Mouse (Mus musculus) c-Kit-positive CD71-positive TER-119-positive erythroid progenitor cells, embryonic 14.5 days (primary cell): ENCODE results near the gene Epx.
"Not testable (repeated sequence)": the region's sequence is repeated elsewhere in the genome, so short reads cannot be mapped to it uniquely, and the experiment has no call there.

Experiments
- DNase-seq: peaks from one replicate; pipeline ENCODE4 v3.0.0-alpha.2; 2013; ENCODE audit warnings: low spot score

Gene Epx

GRCm38 (mm10) chr11:87875436-87875835 is at the start of gene Epx:
Epx (minus strand) TSS chr11:87875536.
- DNase-seq = no peak

- DNase-seq = peak; percentile 31
These were observed 45.6 kb upstream of the Epx start, which contains the start of gene Olfr464 for GRCm38 (mm10) chr11:87920966-87921365. Olfr464 (minus strand) TSS chr11:87920967.

GRCm38 (mm10) chr11:87920301-87920700 is 45.0 kb upstream of the Epx start:
- DNase-seq = no peak

GRCm38 (mm10) chr11:87916005-87916404 is 40.7 kb upstream of the Epx start:
- DNase-seq = no peak

- DNase-seq = no peak
These were observed 29.0 kb upstream of the Epx start for GRCm38 (mm10) chr11:87904331-87904730.

- DNase-seq = no peak
These were observed 22.0 kb upstream of the Epx start, which contains the start of gene Olfr463 for GRCm38 (mm10) chr11:87897287-87897686. Olfr463 (minus strand) TSS chr11:87897387.

- DNase-seq = no peak
These were observed 16.8 kb upstream of the Epx start, which contains the start of gene Olfr462 for GRCm38 (mm10) chr11:87892168-87892567. Olfr462 (minus strand) TSS chr11:87892268.

- no peak for DNase-seq
These were observed 9.5 kb upstream of the Epx start for GRCm38 (mm10) chr11:87884856-87885255.

- DNase-seq = peak; percentile 33
These were observed 8.2 kb upstream of the Epx start for GRCm38 (mm10) chr11:87883493-87883892.

- DNase-seq = no peak
These were observed 6.4 kb upstream of the Epx start for GRCm38 (mm10) chr11:87881714-87882113.

- no peak for DNase-seq
These were observed 4.5 kb upstream of the Epx start for GRCm38 (mm10) chr11:87879826-87880225.

GRCm38 (mm10) chr11:87871766-87872165 is 3.6 kb downstream of the Epx start:
- no peak for DNase-seq

GRCm38 (mm10) chr11:87870096-87870495 is 5.2 kb downstream of the Epx start:
- no peak for DNase-seq

GRCm38 (mm10) chr11:87866891-87867290 is 8.4 kb downstream of the Epx start:
- DNase-seq = not testable (repeated sequence)

- no peak for DNase-seq
These were observed 12.5 kb downstream of the Epx start for GRCm38 (mm10) chr11:87862805-87863204.

GRCm38 (mm10) chr11:87860426-87860825 is 14.9 kb downstream of the Epx start:
- no peak for DNase-seq

- no peak for DNase-seq
These were observed 16.1 kb downstream of the Epx start for GRCm38 (mm10) chr11:87859273-87859672.

- no peak for DNase-seq
These were observed 20.8 kb downstream of the Epx start for GRCm38 (mm10) chr11:87854550-87854949.

GRCm38 (mm10) chr11:87853597-87853954 is 21.8 kb downstream of the Epx start:
- DNase-seq = no peak

- peak; percentile 81 for DNase-seq
These were observed 22.4 kb downstream of the Epx start, which contains the start of gene Mks1 for GRCm38 (mm10) chr11:87852690-87853596. Mks1 (plus strand) TSS chr11:87853215.

- DNase-seq = no peak
These were observed 27.5 kb downstream of the Epx start for GRCm38 (mm10) chr11:87847884-87848283.

GRCm38 (mm10) chr11:87846968-87847600 is 28.3 kb downstream of the Epx start:
- no peak for DNase-seq

GRCm38 (mm10) chr11:87841436-87841835 is 33.9 kb downstream of the Epx start:
- no peak for DNase-seq
